Mouse (Mus musculus) yolk sac, embryonic 10.5 days (tissue): ENCODE results near the gene Serinc2.

Source experiments
- DNase-seq: peaks from one replicate; pipeline ENCODE4 v3.0.0-alpha.2; 2017; ENCODE audit warnings: low spot score

Gene Serinc2

DNA sequence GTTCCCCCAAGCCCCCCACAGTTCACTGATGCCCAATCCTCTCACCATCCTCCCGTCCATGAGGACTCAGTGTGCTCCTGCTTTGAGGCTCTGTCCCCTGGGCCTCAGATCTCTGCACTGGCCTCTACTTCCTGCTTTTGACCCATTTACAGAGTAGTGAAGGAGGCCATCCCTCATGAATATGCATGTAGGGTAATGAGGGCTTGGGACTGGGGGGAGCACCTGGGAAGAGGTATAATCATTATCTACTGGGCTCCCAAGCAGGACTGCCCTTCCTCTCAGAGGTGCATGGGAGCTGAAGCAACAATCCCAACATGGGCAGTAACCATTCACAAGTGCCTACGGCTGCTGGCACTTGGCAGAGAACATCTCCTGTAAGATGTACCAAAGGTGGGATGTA lies at the start of gene Serinc2:
Gene Serinc2, minus strand, starts transcription at position 101 of the 400 bp plus-strand sequence.
- no peak for DNase-seq

DNA sequence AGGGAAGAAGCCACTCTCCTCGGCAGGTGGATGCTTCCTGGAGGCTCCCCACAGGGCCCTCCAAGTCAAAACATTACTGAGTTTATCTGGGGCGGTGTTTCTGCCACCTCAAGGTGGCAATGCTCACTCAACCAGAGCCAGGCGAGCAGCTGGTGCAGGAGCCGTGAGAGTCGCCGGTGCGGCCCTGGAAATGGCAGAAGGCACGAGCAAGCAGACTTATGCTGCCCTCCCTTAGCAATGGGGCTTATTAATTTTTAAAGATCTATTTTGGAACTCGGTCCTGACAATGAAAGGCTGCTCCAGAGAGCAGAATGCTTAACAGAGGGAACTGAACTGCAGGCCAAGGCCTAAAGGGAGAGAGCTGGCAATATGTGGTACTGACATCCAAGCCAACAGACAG lies 48.4 kb upstream of the Serinc2 start:
- no peak for DNase-seq

DNA sequence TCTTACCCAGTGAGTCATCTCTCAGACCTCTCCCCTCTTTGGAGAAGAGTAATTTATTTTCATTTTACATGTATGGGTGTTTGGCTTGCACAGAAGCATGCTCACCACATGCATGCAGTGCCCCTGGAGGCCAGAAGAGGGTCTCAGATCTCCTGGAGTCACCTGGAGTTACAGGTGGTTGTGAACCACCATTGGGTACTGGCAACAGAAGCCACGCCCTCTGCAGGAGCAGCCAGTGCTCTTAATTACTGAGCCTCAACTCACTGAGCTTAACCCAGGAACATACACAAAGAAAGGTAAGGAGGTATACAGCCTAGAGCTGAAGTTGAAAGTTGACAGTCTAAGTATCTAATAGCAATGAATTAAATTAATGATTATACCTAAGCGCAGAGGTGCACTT lies 46.4 kb upstream of the Serinc2 start:
- DNase-seq, result no peak

DNA sequence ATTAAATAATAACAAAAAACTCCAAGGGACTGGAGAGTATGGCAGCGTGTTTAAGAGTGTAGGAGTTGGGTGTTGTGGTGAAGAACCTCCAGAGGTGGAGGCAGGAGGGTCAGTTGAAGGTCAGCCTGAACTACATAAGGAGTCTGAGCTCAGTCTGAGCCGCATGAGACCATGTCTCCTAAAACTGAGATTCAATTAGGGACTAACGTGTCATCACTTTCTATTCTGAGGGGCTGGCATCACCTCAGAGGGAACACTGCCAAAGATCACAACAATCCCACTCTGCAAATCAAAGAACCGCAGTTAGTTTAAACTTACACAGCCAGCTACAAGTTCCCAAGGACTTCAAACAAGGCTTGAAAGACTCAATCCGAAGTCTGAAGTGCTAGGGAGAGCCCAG lies 44.6 kb upstream of the Serinc2 start:
- no peak for DNase-seq

DNA sequence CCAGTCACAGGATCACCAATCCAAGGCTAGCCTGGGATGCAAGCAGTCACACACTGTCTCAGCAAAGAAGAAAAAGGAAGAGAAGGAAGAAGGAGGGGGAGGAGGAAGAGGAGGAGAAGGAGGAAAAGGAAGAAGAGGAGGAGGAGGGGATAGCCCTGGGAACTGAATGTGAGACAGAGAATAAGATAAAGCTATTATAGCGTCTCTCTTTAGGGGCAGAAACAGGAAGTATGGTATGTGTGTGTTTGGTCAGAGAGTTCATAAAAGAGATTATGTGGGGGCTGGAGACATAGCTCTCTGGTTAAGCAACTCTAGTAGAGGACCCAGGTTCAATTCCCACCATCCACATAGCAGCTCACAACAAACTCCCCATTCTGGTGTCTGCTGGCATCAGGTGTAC lies 44.2 kb upstream of the Serinc2 start:
- DNase-seq, result no peak

DNA sequence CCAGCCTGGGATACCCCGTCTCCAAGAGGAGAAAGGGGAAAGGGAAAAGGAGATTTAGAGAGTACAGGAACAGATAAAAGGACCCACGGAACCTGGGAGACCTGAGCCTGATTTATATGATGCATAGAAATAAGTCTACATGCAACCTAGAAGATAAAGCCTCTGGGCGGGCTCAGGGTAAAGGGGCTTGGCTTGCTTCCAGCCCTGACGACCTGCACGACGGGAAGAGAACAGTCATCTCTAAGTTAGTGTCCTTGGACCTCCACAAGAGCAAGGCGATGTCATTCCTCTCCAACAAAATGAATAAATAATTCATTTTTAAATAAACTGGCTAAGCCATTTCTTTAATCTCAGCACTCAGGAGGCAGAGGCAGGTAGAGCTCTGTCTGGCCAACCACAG lies 43.6 kb upstream of the Serinc2 start:
- DNase-seq, result no peak

DNA sequence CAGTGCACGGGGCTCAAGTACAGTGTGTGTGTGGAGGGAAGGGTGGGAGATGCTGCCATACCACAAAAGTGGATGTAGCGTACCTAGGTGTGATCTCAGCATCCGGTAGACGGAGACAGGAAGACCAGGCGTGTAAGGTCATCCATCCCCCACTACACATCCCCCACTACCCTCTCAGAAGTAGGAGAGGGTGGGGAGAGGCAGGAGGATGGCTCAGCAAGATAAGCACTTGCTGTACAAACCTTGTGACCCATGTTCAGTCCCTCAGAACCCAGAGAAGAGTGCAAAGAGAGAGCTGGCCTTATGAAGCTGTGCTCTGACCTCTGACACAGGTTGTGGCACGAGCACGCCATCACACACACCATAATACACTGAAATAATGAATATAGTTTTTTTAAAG lies 42.6 kb upstream of the Serinc2 start:
- DNase-seq, result no peak

DNA sequence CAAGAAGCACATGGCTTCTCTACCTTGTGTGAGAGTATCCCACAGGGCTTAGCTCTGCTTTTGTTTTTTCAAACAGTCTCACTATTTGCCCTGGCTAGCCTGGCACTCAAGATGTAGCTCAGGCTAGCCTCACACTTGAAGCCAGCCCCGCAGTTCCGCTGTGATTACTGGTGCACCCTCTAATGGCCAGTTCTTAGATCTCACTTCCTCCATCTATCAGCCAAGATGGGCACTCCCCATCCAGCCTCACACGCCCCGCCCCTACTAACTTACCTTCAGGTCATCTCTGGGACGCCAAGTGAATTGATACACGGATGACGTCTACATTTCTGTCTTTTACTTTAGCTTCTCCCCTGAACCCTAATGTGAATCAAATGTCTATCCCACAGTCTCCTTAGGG lies 40.6 kb upstream of the Serinc2 start:
- DNase-seq, result no peak

DNA sequence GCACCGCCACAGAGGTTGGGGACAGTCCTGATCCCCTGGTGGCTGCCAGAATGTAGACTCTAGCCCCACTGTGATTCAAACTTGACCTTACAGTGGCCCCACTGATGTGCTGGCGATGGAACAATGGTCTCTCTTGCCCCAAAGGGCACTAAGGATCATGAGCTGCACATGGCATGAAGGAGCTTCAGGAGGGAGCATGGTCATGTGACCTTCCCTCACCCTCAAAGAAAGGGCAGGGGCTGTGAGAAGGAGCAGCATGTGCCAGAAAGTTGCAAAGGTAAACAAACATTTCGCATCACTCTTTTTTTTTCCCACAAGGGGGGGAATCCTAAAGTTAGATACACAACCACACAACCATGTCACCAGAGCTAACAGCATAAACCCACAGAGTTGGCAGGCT lies 39.1 kb upstream of the Serinc2 start:
- no peak for DNase-seq

DNA sequence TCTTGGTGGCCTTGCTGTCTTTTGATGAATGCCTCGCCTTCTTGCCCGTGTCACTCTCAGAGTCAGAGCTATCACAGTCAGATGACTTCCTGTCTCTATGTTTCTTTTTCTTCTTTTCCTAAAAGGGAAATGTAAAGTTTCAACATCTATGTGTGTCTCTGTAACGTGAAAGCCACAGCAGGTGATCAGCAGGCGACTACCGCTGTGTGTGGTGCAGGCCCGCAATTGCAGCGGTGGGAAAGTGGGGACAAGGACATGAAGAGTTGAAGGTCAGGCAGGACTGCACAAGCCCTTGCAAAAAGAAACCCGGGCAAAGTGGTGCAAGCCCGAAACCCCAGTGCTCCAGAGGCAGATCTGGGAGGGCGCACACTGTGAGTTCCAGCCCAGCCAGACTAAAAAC lies 37.7 kb upstream of the Serinc2 start:
- DNase-seq, result no peak

DNA sequence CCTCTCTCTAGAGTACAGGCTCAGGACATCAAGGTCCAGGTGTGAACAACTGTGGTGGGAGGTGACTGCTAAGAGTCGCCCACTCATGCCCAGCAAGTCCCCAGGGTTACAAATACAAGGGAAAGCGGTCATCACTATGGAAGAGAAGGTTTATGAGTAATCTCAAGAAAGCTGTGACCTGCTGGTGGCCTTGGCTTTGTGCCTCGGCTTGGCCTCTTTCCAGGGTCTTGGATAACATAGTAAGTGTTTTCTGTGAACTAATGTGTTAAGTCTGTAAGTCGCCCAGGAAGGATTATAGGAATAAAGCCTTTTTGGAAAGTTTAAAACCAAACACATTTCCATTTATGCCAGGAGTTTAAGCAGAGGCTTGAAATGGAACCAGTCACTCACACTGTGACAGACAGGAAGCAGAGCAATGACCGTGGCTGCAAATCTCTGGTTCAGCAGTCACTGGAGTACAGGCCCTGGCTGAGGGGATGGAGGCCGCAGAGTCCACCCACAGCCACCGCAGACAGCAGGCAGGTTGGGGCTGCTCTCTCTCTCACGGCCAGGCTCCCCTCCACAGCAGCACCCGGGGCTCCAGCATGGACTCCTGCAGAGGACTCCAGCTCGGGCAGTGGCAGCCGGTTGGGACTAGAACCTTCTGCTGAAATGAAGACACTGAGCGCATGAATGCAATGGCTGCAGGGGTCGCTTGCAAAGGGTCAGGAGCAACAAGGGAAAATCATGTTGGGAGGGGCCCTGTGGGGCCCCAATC lies 36.9 kb upstream of the Serinc2 start:
- DNase-seq, result no peak

DNA sequence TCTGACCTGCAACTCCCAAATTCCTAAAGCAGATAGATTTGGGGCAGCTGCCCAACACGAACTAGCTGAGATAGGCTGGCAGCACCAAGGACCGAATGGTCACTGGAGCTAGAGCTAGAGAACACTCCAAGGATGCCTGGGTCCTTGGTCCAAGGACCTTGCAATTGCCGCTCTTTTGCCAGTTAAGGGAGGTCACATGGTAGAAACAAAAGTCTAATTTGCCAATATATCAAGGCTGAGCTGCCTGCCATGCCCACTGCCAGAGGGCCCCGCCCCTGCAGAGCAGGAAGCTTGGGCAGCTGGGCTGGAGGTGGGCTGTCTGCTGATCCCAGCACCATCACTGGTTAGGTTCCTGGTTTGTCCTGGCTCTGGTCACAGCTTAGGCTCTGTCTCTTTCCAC lies 34.5 kb upstream of the Serinc2 start:
- DNase-seq, result no peak

DNA sequence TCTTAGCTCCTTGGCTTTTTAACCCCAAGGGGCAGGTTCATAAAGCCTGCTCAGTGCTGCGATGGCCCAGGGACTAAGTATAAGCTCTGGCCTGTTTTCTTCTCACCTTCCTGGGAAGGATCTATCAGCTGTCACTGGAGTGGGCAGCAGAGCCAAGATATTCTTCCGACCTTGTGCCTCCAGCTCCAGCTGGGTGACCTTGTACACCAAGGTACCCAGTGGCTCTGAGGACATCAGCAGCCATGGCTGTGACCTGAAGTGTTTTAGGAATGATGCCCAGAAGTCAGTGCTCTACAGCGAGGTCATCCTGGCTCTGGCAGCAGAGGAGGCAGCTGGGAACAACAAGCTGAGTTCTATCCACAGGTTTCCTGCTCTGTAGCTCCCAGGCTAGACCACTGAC lies 33.5 kb upstream of the Serinc2 start:
- DNase-seq, result no peak

DNA sequence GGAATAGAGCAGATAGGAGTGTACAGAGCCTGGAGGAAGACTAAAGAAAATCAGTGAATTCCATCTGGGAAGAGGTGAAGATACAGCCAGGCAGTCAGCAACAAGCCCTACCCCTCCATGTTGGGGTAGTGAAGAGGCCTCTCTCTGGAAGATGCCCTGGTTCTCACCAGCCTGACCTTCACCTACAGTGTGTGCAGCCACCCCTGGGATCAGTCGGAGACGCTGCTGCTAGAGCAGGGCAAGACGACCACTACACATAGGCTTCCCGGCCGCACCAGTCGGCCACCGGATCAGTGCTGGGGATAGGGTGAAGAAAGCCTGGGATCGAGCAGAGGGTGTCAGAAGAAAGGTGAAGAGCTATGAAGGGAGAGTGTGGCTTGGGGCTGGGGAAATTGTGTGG lies 30.2 kb upstream of the Serinc2 start:
- no peak for DNase-seq

DNA sequence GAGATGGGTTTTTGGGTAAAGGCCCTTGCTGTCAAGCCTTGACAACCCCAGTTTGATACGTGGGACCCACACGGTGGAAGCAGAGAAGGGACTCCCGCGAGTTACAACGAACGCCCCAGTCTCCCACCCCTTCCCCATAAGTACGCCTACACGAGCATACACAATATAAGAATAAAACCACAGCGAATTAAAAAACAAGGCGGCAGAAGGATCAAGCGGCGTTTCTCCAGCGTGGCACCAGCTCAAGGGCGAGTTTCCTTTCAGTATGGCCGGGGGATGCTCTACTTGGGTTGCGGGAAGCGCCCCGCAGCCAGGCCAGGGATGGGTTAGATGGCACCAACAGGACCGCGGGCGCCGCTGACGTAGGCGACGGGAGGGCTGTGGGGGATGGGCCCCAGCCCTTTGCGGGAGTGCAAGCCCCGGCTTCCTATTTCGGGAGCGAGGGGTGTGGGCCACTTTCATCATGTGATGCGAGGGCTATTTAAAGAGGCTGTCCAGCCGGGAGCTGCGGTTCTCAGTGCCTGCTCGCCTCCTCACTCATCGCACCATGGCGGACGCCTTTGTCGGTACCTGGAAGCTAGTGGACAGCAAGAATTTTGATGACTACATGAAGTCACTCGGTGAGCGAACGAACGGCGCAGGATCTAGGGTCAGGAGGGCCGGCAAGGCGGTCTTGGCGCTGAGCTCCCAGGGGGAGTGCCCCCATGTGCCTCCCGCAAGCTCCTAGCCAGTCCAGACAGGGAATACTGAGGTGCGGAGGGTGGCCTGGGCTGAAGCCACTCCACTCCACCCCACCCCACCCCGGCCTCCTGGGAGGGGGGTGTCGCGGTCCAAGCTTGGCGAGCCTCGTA lies 29.5 kb upstream of the Serinc2 start, which contains the start of the genes Fabp3 and Gm10570:
Gene Fabp3, plus strand, starts transcription at position 365 of the 851 bp plus-strand sequence.
Gene Gm10570, minus strand, starts transcription at position 444 of the 851 bp plus-strand sequence.
- DNase-seq, result peak; percentile 42

DNA sequence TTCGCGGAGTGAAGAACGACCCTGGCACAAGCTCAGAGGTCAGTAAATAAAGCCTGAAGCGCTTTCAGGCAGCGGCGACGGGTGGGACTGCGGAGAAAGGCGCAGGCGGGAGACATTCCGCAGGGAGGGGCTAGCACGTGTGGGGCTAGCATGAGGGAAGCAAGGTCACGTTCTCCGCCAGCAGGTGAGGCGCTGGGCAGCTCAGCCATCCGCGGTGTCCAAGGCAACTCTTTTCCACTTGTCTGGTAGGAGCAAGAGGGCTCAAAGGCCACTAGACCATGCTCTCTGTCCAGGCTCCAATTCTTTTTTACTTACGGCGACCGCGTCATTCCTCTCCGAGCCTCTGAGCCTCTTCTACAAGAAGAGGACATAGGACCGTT lies 28.8 kb upstream of the Serinc2 start:
- DNase-seq, result peak; percentile 84

DNA sequence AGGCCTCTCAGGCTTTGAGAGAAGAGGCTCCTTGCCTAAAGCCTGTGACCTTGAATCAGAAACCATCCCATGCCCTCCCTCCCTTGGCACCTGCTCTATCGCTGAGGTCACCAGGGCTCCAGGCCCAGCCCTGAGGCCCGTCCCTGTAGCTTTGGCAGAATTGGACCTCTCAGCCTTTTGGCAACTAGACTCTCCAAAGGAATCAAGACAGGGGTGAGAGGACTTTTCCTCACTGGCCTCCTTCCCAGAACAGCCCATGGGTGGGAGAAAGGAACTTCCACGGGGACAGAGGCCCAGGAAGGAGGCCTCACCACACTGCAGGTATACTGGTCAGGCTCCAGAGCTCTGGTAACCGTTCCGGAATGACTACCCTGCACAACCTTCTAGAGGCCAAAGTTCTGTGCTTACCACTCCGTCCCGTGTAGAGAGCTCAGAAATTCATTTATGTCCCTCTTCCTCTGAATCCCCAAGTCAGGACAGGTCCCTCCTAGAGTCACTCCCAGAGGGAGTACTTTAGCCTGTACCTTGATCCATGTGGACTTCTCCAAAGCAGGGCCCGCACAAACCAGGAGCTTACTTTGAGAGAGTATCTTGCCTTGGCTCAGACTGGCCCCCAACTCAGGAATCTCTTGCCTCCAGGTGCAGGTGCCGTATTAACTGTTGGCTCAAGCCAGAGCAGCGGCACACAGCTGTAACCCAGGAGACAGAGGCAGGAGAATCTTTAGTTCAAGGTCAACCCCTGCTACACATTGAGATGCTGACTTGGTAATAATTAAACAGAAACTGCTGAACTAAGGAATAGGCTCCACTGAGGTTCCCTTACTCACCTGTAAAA lies 28.0 kb upstream of the Serinc2 start:
- peak; percentile 38 for DNase-seq

DNA sequence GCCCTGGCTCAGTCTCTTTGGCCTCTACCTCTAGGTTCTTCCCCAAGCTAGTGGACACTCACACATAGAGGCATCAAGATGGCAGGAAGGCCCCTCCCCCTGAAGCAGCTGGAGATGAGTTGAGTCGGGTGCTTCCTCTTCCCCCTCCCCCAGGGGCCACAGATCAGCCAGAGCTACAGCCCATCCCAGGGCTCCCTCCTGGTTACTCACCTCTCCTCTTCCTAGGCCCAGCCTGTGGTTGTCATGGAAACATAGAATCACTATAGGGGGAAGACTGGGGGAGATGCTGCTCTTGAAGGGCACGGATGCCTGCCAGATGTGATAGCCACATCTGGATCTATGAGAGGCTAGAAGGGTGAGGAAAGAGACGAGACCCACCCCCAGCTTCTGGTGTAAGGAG lies 25.7 kb upstream of the Serinc2 start:
- no peak for DNase-seq

DNA sequence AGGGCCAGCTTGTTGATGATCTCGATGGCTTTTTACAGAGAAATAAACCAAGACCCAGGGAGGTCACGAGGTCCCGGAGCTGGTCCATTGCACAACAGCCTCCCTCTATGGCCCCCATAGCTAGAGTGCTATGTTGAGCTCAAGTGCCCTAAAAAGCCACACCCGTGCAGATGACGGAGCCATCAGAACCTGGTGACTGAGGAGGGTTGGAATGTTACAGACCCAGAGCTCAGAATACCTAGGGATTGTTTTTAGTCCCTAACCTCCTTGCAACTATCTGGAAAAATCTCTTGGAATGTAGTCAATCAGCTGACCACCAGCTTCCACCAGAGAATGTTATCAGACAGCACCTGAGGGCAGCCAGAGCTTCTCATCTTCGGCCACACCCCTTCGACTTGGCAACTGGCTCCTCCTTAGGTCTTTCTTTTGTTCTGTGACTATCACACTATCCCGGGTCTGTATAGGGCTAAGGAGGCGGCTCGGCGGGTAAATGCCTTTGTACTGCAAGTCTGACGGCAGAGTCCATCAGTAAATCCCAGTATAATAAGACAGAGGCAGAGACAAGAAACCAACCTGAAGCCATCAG lies 23.4 kb upstream of the Serinc2 start:
- DNase-seq, result peak; percentile 60

DNA sequence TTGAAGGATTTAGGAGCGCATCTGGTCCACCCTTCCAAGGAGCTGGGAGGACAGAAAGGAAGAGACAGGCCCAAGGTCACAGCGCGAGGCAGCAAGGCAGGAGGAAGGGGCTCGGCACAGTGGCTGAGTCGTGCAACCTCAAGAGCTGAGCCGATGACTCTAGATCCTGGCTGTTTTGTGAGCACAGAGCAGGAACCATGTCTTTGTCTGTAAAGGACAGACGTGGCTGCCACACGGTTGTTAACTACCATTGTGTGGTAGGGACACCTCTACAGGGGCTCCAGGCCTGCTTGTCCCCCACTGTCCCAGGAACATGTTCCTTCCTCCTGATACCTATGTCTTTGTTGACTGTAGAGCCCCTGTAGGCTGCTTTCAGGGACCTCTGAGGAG lies 20.6 kb upstream of the Serinc2 start:
- no peak for DNase-seq

DNA sequence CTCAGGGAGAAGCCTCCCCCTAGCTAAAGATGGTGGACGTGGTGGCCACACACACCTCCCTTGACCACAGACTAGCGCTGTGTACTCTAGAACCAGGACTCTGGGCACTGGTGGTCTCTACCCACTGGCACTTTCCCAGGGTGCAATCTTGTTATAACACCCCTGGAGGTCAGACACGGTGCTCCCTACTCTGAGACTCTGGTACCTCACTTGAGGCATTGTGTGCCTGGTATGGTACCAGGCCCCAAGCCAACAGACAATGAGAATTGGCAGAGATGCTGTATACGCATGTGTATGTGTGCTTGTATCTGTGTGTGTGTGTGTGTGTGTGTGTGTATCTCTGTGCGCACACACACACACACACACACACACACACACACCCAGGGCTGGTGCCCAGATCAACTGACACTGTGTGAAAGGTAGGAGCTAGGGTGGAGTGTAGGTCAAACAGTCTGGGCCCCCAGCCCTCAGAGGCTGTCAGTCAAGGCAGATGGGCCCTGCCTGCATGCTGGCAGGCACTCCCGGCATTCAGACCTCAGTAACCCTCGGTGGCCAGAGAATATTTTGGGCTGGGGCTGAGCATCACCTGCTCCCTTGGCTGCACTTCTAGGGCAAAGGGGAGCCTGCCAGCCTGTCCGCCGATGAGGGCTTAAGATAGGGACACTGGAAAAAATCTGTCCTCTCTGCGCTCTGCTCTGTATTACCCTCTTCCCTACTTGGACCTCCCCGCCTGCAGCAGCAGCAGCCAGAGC lies 20.0 kb upstream of the Serinc2 start:
- DNase-seq, result no peak
